Mouse (Mus musculus): ENCODE results near the gene Bmt2.

Gene Bmt2

DNA sequence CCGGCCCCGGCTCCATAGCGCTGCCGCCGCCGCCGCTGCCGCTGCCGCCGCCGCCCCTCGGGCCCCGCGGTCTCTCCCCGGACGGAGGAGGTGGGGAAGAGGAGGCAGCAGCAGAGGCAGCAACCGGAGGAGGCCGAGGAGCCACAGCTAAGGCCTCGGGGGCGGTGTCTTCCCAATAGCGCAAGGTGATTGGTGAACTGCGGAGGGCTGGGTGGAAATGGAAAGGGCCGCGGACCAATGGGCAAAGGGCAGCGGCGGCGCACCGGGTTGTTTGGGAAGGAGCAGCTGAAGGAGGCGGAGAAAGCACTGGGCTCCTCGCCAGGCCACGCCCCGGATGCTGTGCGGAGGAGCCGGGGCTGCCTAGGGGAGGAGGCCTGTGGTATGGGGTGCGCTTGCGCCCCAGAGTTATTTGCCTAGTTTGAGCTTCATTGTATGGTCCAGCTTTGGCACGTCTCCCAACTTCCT lies at the start of gene Bmt2:
TSS of gene Bmt2 (minus strand) at position 149 of the 465 bp plus-strand sequence.
- peak; percentile 98 to 99 for DNase-seq (ENCODE audit: low spot score in 2 of 2)

DNA sequence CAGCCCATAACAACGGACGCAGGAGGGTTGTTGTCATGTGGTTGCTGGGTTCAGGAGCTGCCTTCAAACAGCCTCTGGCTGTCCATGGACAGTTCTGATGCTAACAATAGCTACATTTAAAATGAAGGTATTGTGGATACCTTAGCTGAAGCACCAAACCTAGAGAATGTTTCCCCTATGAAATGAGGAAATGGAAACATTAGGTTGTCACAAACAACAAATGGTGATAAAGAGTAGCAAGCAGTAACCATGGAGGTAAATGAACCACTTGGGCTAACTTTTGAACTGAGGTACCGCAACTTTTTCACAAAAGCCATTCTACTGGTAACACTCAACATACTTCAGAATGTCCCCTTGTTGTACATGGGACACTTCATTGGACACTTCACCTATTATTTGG lies 44.4 kb upstream of the Bmt2 start:
- DNase-seq (ENCODE audit: low spot score in 2 of 2): no peak

- no peak for DNase-seq (ENCODE audit: low spot score in 2 of 2)
These were observed 37.1 kb upstream of the Bmt2 start for GRCm38 (mm10) chr6:13714867-13715266.

GRCm38 (mm10) chr6:13696882-13697281 lies 19.1 kb upstream of the Bmt2 start:
- no peak for DNase-seq (ENCODE audit: low spot score in 2 of 2)

GRCm38 (mm10) chr6:13695103-13695845 lies 17.5 kb upstream of the Bmt2 start:
- DNase-seq (ENCODE audit: low spot score in 2 of 2): no peak

GRCm38 (mm10) chr6:13691657-13692294 lies 14.0 kb upstream of the Bmt2 start:
- DNase-seq (ENCODE audit: low spot score in 2 of 2): no peak

DNA sequence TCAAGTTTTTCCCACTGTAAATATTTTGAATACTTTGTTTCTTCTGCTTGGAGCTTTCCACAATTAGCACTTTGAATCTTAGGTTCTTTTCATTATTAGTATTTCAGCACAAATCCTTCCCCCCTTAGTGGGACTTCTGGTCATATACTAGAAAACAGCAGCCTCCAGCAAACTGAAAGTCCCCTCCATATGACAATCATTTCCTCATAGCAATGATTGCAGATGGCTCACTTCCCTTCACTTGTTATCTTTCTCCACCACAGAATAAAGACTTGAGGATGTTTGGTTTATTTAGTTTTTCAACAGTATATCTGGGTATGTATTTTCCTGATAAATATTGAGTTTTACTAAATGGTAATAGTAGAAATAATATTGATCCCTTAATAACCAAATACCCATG lies 12.6 kb upstream of the Bmt2 start:
- no peak for DNase-seq (ENCODE audit: low spot score in 2 of 2)

- DNase-seq (ENCODE audit: low spot score in 2 of 2): no peak
These were observed 6.3 kb upstream of the Bmt2 start for GRCm38 (mm10) chr6:13683929-13684595.

DNA sequence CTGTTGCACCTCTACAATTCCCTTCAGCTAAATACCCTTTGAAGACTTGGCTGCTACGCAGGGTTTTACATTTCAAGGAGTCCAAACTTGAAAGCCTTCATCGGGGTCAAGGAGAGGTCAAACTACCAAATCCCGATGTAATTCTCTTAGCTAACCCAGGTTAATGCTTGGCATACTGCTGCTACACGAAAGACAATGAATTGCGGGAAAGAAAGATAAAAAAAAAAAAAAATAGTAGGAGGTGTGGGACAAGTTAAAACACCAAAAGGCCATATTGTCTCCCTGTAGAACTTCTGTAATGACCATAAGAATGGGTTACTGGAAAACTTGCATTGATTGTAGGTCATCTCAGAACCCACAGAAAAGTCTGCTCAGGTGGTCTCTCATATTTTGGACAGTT lies 583 bp upstream of the Bmt2 start:
- DNase-seq (ENCODE audit: low spot score in 2 of 2): no peak

- peak in 1 of 2 experiments; percentile 19 for DNase-seq (ENCODE audit: low spot score in 2 of 2)
These were observed 515 bp downstream of the Bmt2 start for GRCm38 (mm10) chr6:13677141-13677761.

GRCm38 (mm10) chr6:13676196-13676595 lies 1.6 kb downstream of the Bmt2 start:
- DNase-seq (ENCODE audit: low spot score in 2 of 2): no peak

DNA sequence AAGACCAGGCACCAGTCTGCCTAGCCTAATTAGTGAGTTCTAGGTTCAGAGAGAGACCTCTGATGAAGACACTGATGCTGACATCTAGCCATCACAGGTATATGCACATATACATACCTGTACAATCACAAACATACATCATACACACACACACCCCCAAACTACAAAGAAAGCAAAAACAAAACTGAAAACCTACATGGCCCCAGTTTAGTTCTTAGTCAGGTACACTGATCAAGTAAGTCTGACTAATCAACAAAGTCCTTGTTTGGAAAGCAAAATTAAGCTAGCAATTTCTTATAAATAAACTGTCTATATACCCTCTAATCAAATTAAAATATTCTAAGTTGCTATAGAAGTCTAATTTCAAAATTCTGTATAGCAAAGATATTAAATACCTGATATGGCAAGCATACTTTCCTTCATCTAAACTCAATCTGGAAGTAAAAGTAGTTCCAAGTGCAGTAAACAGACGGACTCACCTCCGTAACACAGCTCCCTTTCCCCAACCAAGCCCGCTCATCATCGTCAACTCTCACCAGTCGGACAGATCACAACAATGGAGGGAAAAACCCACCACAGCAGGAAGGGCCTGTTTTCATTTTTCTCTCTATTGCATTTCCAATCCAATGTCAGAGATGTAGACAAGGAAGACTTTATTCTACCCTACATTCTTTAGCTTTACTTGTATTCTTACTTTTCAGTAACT lies 3.0 kb downstream of the Bmt2 start:
- DNase-seq (ENCODE audit: low spot score in 2 of 2): no peak

DNA sequence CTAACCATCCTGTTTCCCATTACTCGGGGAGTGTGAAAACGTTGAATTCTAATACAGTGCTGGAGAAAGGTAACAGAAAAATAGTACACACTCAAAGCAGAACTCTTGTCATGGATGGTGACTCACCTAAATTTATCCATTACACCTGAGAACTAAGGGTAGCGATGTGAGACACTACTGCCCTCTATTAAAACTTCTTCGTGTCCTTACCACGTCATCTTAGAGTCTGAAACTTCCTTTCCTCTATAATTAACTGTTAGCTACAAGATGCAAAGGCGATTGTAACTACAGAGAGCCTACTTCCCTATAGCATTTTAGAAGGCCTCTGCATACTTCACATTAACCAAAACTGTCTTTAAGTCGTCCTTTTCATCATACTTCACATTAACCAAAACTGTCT lies 12.1 kb downstream of the Bmt2 start:
- DNase-seq (ENCODE audit: low spot score in 2 of 2): no peak

DNA sequence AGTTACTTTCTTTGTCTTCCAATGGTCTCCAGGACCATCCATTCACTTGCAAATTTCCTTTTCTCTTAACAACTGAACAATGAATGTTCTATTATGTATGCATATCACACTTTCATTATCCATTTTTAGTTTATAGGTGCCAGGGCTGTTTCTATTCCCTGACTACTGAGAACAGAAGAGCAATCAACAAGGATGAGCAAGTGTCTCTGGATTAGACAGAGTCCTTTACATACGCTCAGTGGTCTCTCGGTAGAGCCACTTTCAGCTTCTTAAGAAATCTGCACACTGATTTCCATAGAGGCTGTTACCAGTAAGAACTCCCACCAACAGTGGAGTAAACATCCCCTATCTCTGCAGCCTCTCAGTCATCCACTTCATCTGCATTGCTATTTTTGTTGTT lies 19.8 kb downstream of the Bmt2 start:
- no peak for DNase-seq (ENCODE audit: low spot score in 2 of 2)

GRCm38 (mm10) chr6:13654081-13654480 lies 23.7 kb downstream of the Bmt2 start:
- DNase-seq (ENCODE audit: low spot score in 2 of 2): no peak

- no peak for DNase-seq (ENCODE audit: low spot score in 2 of 2)
These were observed 25.5 kb downstream of the Bmt2 start for GRCm38 (mm10) chr6:13652284-13652683.

DNA sequence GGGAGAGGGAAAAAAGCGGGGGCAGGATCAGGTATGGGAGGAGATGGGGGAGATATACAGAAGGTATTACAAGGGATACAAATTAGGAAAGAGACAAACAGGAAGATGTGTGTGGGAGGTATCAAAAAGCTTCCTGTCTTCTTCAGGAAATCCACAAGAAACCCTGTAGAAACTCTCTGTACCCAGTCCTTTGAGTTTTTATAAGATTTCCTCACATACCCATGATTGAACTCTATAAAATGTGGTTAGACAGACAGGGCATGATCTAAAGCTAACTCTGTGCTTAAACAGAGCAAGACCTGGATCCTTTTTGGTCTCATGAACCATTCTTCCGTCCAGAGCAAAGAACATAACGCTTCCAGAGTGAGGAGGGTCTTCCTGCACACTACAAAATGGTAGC lies 26.9 kb downstream of the Bmt2 start:
- no peak for DNase-seq (ENCODE audit: low spot score in 2 of 2)

- DNase-seq (ENCODE audit: low spot score in 2 of 2): no peak
These were observed 29.5 kb downstream of the Bmt2 start for GRCm38 (mm10) chr6:13648305-13648704.

- no peak for DNase-seq (ENCODE audit: low spot score in 2 of 2)
These were observed 41.2 kb downstream of the Bmt2 start for GRCm38 (mm10) chr6:13636582-13636989.

GRCm38 (mm10) chr6:13632571-13632970 lies 45.2 kb downstream of the Bmt2 start:
- DNase-seq (ENCODE audit: low spot score in 2 of 2): no peak

DNA sequence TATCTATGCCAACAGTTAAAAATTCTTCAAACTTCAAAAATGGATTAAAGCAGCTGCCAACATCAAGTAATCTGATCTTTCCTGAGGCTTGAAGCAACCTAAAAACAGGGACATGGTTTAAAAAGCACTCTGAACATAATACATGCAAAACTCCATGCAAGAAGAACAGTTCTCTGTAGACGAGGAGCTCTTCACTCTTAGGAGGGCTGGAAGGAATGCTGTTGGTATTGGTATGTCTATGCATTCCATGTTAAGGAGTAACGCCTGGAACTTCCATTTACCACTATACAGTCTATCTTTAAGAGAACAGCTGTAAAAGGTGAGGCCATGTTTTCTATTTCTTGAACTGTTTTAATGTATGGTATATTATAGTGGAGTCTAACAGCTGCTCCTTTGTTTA lies 47.2 kb downstream of the Bmt2 start:
- no peak for DNase-seq (ENCODE audit: low spot score in 2 of 2)

- no peak for DNase-seq (ENCODE audit: low spot score in 2 of 2)
These were observed 58.1 kb downstream of the Bmt2 start for GRCm38 (mm10) chr6:13619618-13620017.
